9 mouse cellular contexts compared by ENCODE assay signal in genomic region chr6:49039470-49040180, GRCm38 (mm10). TPM values are rescaled to one million over a fixed set of nuclear protein-coding genes. Genes with fewer than 3 reads are reported as not detected.
A peak's percentile ranks its signal among the peaks of the same experiment; 100 is the strongest.
DNase-seq lines count a peak whose midpoint lies in the region; ATAC-seq and TF ChIP-seq lines count a peak whose summit lies in the region.
"Had no signal": no experiment of that assay in that cellular context is flagged by ENCODE, and none has a peak within 500 bp of the region (broad histone marks: within the 10 kb centered on the region; RNA-seq: fewer than 3 reads in every experiment).

No protein-coding gene starts in this region.

- peak; percentile 72 for TF ChIP-seq CTCF in ES-Bruce4 (IDR thresholded peaks at IDR 0.05; ENCODE audit: low read depth, low read length)
- peak; percentile 49; the same call in 1 of the 2 replicates for TF ChIP-seq CTCF in bone marrow macrophage, adult 2 months (IDR thresholded peaks at IDR 0.05; ENCODE audit: low read depth, low read length)

- no peak for ATAC-seq in lung, embryonic 15.5 days (ENCODE audit: borderline replicate concordance, extremely low read depth, low FRiP score, low TSS enrichment)
- ATAC-seq in neutrophil, adult 5-6 weeks (ENCODE audit: extremely low read depth, insufficient number of reproducible peaks, low FRiP score, poor library complexity, severe bottlenecking), result peak; percentile 53; the same call in 1 of the 2 replicates

- DNase-seq in fibroblast of lung, adult 2 months (ENCODE audit: low read depth), result peak; percentile 48
- peak; percentile 60 to 83 for DNase-seq in heart, postnatal 10 days
- peak; percentile 38 to 83 for DNase-seq in kidney, postnatal 36 days
- DNase-seq in thymus, postnatal 36 days, result peak; percentile 54 to 60

- intact Hi-C loops in heart, postnatal 10 days (cut with DNase I), result no loop called here

- H3K9me3 ChIP-seq in ES-Bruce4 (replicated peaks; ENCODE audit: control insufficient read depth, insufficient read depth, low read length, poor library complexity, severe bottlenecking), result no peaks in the 10 kb centered on the region
- no peaks in the 10 kb centered on the region for H3K9me3 ChIP-seq in lung, embryonic 15.5 days

- peak overlapping the region; percentile 84 for H3K9ac ChIP-seq in ES-Bruce4 (ENCODE audit: low read depth, poor library complexity, severe bottlenecking)
- H3K9ac ChIP-seq in lung, embryonic 15.5 days, result no peak overlapping the region

- no peaks in the 10 kb centered on the region for H3K36me3 ChIP-seq in ES-Bruce4 (ENCODE audit: control insufficient read depth, insufficient read depth, low read length, poor library complexity, severe bottlenecking)
- no peaks in the 10 kb centered on the region for H3K36me3 ChIP-seq in lung, embryonic 15.5 days

- H3K4me3 ChIP-seq in ES-Bruce4 (ENCODE audit: low read depth, low read length), result peak overlapping the region; percentile 18
- peak overlapping the region; percentile 64 for H3K4me3 ChIP-seq in bone marrow macrophage, adult 2 months (ENCODE audit: insufficient read depth, low read length)
- peak overlapping the region; percentile 33 for H3K4me3 ChIP-seq in lung, embryonic 15.5 days

- H3K4me1 ChIP-seq in ES-Bruce4 (ENCODE audit: control insufficient read depth, insufficient read depth, low read length), result peaks cover 2% of the 10 kb centered on the region
- H3K4me1 ChIP-seq in bone marrow macrophage, adult 2 months (ENCODE audit: control insufficient read depth, insufficient read depth, low read length), result peaks cover 10% of the 10 kb centered on the region
- peaks cover 12% of the 10 kb centered on the region; the same call in 1 of the 2 replicates for H3K4me1 ChIP-seq in lung, embryonic 15.5 days

- no peak overlapping the region for H3K27ac ChIP-seq in ES-Bruce4 (ENCODE audit: insufficient read depth, low read length)
- H3K27ac ChIP-seq in bone marrow macrophage, adult 2 months (ENCODE audit: insufficient read depth, low read depth, low read length), result peak overlapping the region; percentile 73
- H3K27ac ChIP-seq in lung, embryonic 15.5 days, result no peak overlapping the region

- peak overlapping the region; percentile 46 for H3K4me2 ChIP-seq in lung, embryonic 15.5 days

- WGBS in lung, embryonic 15.5 days, result 12% methylated on average over 18 of the region's 18 CpGs

- H3K27me3 ChIP-seq in ES-Bruce4 (ENCODE audit: control insufficient read depth, insufficient read depth, low read length, poor library complexity, severe bottlenecking), result no peaks in the 10 kb centered on the region
- no peaks in the 10 kb centered on the region for H3K27me3 ChIP-seq in lung, embryonic 15.5 days

- no peak for TF ChIP-seq EP300 in ES-Bruce4 (IDR thresholded peaks at IDR 0.05; ENCODE audit: insufficient read depth, low read depth, low read length)

- no peak for TF ChIP-seq POLR2A in ES-Bruce4 (IDR thresholded peaks at IDR 0.05; ENCODE audit: insufficient read depth, low read length)
- TF ChIP-seq POLR2A in bone marrow macrophage, adult 2 months (IDR thresholded peaks at IDR 0.05; ENCODE audit: borderline replicate concordance, low read depth, low read length), result no peak

RNA-seq across cellular contexts. Expression of gene Gpnmb, which starts 3.3 kb away (rescaled TPM):
- polyA plus RNA-seq in ES-Bruce4 (2011; ENCODE audit: insufficient read depth, insufficient read length, low read depth, missing spikeins), result 2.5 and 2.7 TPM in 2 replicates
- 3,378 and 3,910 TPM in 2 replicates for polyA plus RNA-seq in bone marrow macrophage, adult 2 months (2012; ENCODE audit: insufficient read depth, insufficient read length, missing spikeins)
- total RNA-seq in heart, postnatal 10 days (2021), result under 1 TPM; 0.43 to 0.52 TPM
- polyA plus RNA-seq in lung, embryonic 15.5 days (2015; fragmentation: Nextera tagmentation; extraction: Ambion mirVana), result 0.38 and 0.64 TPM in 2 replicates
- not detected in 2 replicates for total RNA-seq in neutrophil, adult 5-6 weeks (2017)

RNA-seq across cellular contexts. Expression of gene Malsu1, which starts 34.0 kb away (rescaled TPM):
- polyA plus RNA-seq in ES-Bruce4 (2011; ENCODE audit: insufficient read depth, insufficient read length, low read depth, missing spikeins), result 26.8 and 37.2 TPM in 2 replicates
- polyA plus RNA-seq in bone marrow macrophage, adult 2 months (2012; ENCODE audit: insufficient read depth, insufficient read length, missing spikeins), result 27.5 and 33.2 TPM in 2 replicates
- 10 to 100 TPM; 33.1 to 35.1 TPM for total RNA-seq in heart, postnatal 10 days (2021)
- 64.1 and 65.6 TPM in 2 replicates for polyA plus RNA-seq in lung, embryonic 15.5 days (2015; fragmentation: Nextera tagmentation; extraction: Ambion mirVana)
- total RNA-seq in neutrophil, adult 5-6 weeks (2017), result 34.3 and 39.8 TPM in 2 replicates

RNA-seq across cellular contexts. Expression of gene Svs1, which starts 53.0 kb away (rescaled TPM):
- not detected in 2 replicates for polyA plus RNA-seq in ES-Bruce4 (2011; ENCODE audit: insufficient read depth, insufficient read length, low read depth, missing spikeins)
- polyA plus RNA-seq in bone marrow macrophage, adult 2 months (2012; ENCODE audit: insufficient read depth, insufficient read length, missing spikeins), result not detected in 2 replicates
- total RNA-seq in heart, postnatal 10 days (2021), result not detected
- not detected in 2 replicates for polyA plus RNA-seq in lung, embryonic 15.5 days (2015; fragmentation: Nextera tagmentation; extraction: Ambion mirVana)
- not detected in 2 replicates for total RNA-seq in neutrophil, adult 5-6 weeks (2017)
- total RNA-seq: layer of hippocampus, postnatal 25 days had no signal

Comparison
In these comparisons a context has a peak if more than half of its experiments do, and no peak if none do; other contexts are left out.
1. RNA of gene Gpnmb, which starts 3.3 kb away (polyA plus RNA-seq): 3,378 to 3,910 TPM in bone marrow macrophage, adult 2 months; 2.5 to 2.7 TPM in ES-Bruce4 and 0.38 to 0.64 TPM in lung, embryonic 15.5 days; every median in the first group is over 100 times any median in the second.
2. Peak in every context shown above with its lines, with median percentiles within 50 percentile points of each other: H3K4me3 ChIP-seq and DNase-seq.